Mouse (Mus musculus): Measurements from ENCODE around the gene Adcy2.

Gene Adcy2

GRCm38 (mm10) chr13:68998918-68999801 lies at the start of gene Adcy2:
Gene Adcy2 (minus strand): TSS chr13:68999541.
- peak; percentile 62 to 75 for DNase-seq (ENCODE audit: low spot score in 2 of 2)

GRCm38 (mm10) chr13:69036991-69037597 lies 37.8 kb upstream of the Adcy2 start:
- DNase-seq (ENCODE audit: low spot score in 2 of 2): peak; percentile 7 to 46

GRCm38 (mm10) chr13:69034621-69035020 lies 35.3 kb upstream of the Adcy2 start:
- no peak for DNase-seq (ENCODE audit: low spot score in 2 of 2)

GRCm38 (mm10) chr13:69033532-69033931 lies 34.2 kb upstream of the Adcy2 start:
- DNase-seq (ENCODE audit: low spot score in 2 of 2): no peak

GRCm38 (mm10) chr13:69029078-69029757 lies 29.9 kb upstream of the Adcy2 start:
- no peak for DNase-seq (ENCODE audit: low spot score in 2 of 2)

GRCm38 (mm10) chr13:69024964-69025363 lies 25.6 kb upstream of the Adcy2 start:
- DNase-seq (ENCODE audit: low spot score in 2 of 2): no peak

GRCm38 (mm10) chr13:69023239-69023638 lies 23.9 kb upstream of the Adcy2 start:
- no peak for DNase-seq (ENCODE audit: low spot score in 2 of 2)

- no peak for DNase-seq (ENCODE audit: low spot score in 2 of 2)
These were observed 21.2 kb upstream of the Adcy2 start for GRCm38 (mm10) chr13:69020574-69020973.

- no peak for DNase-seq (ENCODE audit: low spot score in 2 of 2)
These were observed 7.6 kb upstream of the Adcy2 start for GRCm38 (mm10) chr13:69006915-69007314.

- peak in 1 of 2 experiments; percentile 16 for DNase-seq (ENCODE audit: low spot score in 2 of 2)
These were observed 6.8 kb upstream of the Adcy2 start for GRCm38 (mm10) chr13:69006091-69006490.

GRCm38 (mm10) chr13:69004406-69004805 lies 5.1 kb upstream of the Adcy2 start:
- DNase-seq (ENCODE audit: low spot score in 2 of 2): no peak

GRCm38 (mm10) chr13:69002631-69003030 lies 3.3 kb upstream of the Adcy2 start:
- DNase-seq (ENCODE audit: low spot score in 2 of 2): no peak

GRCm38 (mm10) chr13:69002173-69002572 lies 2.8 kb upstream of the Adcy2 start:
- peak; percentile 29 to 64 for DNase-seq (ENCODE audit: low spot score in 2 of 2)

GRCm38 (mm10) chr13:68999826-69000225 lies 485 bp upstream of the Adcy2 start:
- DNase-seq (ENCODE audit: low spot score in 2 of 2): no peak

GRCm38 (mm10) chr13:68998558-68998917 lies 803 bp downstream of the Adcy2 start:
- DNase-seq (ENCODE audit: low spot score in 2 of 2): no peak

GRCm38 (mm10) chr13:68997821-68998551 lies 1.4 kb downstream of the Adcy2 start:
- peak in 1 of 2 experiments; percentile 26 for DNase-seq (ENCODE audit: low spot score in 2 of 2)

- DNase-seq (ENCODE audit: low spot score in 2 of 2): no peak
These were observed 2.0 kb downstream of the Adcy2 start for GRCm38 (mm10) chr13:68997386-68997785.

- DNase-seq (ENCODE audit: low spot score in 2 of 2): no peak
These were observed 2.7 kb downstream of the Adcy2 start for GRCm38 (mm10) chr13:68996661-68997060.

- DNase-seq (ENCODE audit: low spot score in 2 of 2): no peak
These were observed 13.6 kb downstream of the Adcy2 start for GRCm38 (mm10) chr13:68985789-68986188.

- no peak for DNase-seq (ENCODE audit: low spot score in 2 of 2)
These were observed 15.3 kb downstream of the Adcy2 start for GRCm38 (mm10) chr13:68984000-68984399.

- no peak for DNase-seq (ENCODE audit: low spot score in 2 of 2)
These were observed 18.3 kb downstream of the Adcy2 start for GRCm38 (mm10) chr13:68981048-68981447.

- no peak for DNase-seq (ENCODE audit: low spot score in 2 of 2)
These were observed 26.2 kb downstream of the Adcy2 start for GRCm38 (mm10) chr13:68973143-68973542.

Measured in frontal cortex, postnatal 10 days (tissue).